Mouse (Mus musculus) liver, postnatal 0 days (tissue): ENCODE measurements around the gene Aurka.

Experiments used
- CTCF ChIP-seq: sonication (generic); IDR thresholded peaks from 2 replicates; pipeline ENCODE4 v1.5.1; 2016; ENCODE audit warnings: antibody characterized with exemption, low read depth
- EP300 ChIP-seq: IDR thresholded peaks from 2 replicates; pipeline ENCODE4 v1.6.1; 2016; ENCODE audit warnings: antibody characterized with exemption, low read depth, mild to moderate bottlenecking

GRCm38 (mm10) chr2:172371258-172371657 is 923 bp upstream of the Aurka start:
- TF ChIP-seq CTCF, result no peak
- no peak for TF ChIP-seq EP300
